Mouse (Mus musculus): Measurements from ENCODE around the gene Gm7579. TPM values are rescaled to one million over a fixed set of nuclear protein-coding genes. Genes with fewer than 3 reads are reported as not detected.
"Not testable (repeated sequence)": the region's sequence is repeated elsewhere in the genome, so short reads cannot be mapped to it uniquely, and the experiment has no call there.

Gm7579 gene
- polyA plus RNA-seq (2012; rRNA removed) = not detected in 2 replicates

DNA sequence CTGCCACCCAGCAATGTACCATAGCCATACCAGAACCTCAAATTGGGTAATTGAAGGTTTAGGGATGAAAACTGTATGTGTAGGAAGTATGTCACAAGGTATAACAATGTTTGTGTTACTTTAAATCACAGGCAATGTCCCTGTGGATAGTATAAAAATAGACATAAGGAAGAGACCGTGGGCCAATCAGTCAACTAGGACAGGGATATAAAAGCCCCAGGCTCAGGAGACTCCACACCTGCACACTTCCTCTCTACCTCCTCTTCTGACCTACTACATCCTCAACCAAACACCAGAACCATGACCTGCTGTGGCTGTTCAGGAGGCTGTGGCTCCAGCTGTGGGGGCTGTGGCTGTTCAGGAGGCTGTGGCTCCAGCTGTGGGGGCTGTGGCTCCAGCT lies at the start of gene Gm7579:
Gm7579 (plus strand) TSS at position 301 of the 400 bp plus-strand sequence.
- no peak for DNase-seq (ENCODE audit: low read depth)
- TF ChIP-seq POLR2A (IDR thresholded peaks at IDR 0.05; ENCODE audit: borderline replicate concordance, extremely low read depth, insufficient read depth, insufficient read length, poor library complexity, severe bottlenecking) = no peak
- no peak for TF ChIP-seq CTCF (IDR thresholded peaks at IDR 0.05; ENCODE audit: borderline replicate concordance, extremely low read depth, insufficient read depth, insufficient read length)

DNA sequence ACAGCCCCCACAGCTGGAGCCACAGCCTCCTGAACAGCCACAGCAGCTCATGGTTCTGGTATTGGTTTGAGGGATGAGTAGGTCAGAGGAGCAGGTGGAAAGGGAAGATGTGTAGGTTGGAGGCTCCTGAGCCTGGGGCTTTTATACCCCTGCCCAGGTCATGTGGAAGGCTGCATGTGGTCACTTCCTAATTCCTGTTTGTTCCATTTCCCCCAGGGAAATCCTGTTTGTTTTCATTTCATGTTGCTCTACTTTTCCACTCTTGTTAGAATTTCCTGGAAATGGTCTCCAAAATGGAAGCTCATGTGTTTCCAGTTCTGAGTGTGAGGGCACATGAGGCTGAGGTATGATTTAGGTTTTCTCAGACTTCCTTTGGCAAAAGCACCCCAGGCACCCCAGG lies 46.0 kb upstream of the Gm7579 start, which contains the start of gene Gm4553:
Gm4553 (minus strand) TSS at position 101 of the 400 bp plus-strand sequence.
- not testable (repeated sequence) for DNase-seq (ENCODE audit: low read depth)

DNA sequence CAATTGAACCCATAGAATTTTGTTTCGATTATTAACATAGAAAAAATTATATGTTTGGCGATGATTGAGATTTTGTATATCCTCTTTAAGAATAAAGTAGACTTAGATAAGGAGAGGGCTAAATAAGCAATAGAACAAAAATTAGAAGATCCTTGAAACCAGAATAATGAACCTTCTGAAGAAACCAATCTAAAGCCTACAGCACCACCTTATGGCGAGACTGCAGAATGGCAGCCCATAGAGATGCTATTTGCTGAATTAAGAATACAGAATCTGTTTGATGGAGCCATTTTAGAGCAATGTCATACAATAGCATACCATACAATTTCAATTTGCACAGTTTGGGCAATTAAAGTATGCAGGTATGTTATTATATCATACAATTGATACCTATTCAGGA lies 41.8 kb upstream of the Gm7579 start:
- TF ChIP-seq CTCF (IDR thresholded peaks at IDR 0.05; ENCODE audit: borderline replicate concordance, extremely low read depth, insufficient read depth, insufficient read length) (peak; percentile 59; the same call in 1 of the 2 replicates), POLR2A (IDR thresholded peaks at IDR 0.05; ENCODE audit: borderline replicate concordance, extremely low read depth, insufficient read depth, insufficient read length, poor library complexity, severe bottlenecking) (no peak)
- peak; percentile 67 for DNase-seq (ENCODE audit: low read depth)

DNA sequence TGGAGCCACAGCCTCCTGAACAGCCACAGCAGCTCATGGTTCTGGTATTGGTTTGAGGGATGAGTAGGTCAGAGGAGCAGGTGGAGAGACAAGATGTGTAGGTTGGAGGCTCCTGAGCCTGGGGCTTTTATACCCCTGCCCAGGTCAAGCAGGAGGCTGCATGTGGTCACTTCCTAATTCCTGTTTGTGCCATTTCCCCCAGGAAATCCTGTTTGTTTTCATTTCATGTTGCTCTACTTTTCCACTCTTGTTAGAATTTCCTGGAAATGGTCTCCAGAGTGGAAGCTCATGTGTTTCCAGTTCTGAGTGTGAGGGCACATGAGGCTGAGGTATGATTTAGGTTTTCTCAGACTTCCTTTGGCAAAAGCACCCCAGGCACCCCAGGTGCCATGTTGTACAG lies 35.8 kb upstream of the Gm7579 start, which contains the start of gene Krtap5-2:
Krtap5-2 (minus strand) TSS at position 101 of the 400 bp plus-strand sequence.
- not testable (repeated sequence) for DNase-seq (ENCODE audit: low read depth)

DNA sequence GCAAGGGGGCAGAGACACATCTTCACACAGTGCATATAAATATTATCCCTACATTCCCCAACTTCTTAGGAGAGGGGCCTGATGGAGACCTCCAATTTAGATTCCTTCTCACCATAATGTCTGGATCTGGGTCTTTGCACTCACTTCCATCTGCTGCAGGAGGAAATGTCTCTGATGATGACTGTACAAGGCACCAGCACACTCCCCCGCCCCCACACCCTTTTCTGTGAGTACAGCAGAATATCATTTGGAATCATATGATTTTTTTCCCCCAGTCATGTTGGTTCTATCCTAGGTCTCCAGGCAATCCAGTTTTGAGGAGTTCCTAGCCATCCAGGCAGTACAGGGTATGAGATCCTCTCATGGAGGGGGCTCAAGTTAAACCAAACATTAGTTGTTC lies 33.0 kb upstream of the Gm7579 start:
- TF ChIP-seq CTCF (IDR thresholded peaks at IDR 0.05; ENCODE audit: borderline replicate concordance, extremely low read depth, insufficient read depth, insufficient read length) (no peak), POLR2A (IDR thresholded peaks at IDR 0.05; ENCODE audit: borderline replicate concordance, extremely low read depth, insufficient read depth, insufficient read length, poor library complexity, severe bottlenecking) (no peak)
- no peak for DNase-seq (ENCODE audit: low read depth)

DNA sequence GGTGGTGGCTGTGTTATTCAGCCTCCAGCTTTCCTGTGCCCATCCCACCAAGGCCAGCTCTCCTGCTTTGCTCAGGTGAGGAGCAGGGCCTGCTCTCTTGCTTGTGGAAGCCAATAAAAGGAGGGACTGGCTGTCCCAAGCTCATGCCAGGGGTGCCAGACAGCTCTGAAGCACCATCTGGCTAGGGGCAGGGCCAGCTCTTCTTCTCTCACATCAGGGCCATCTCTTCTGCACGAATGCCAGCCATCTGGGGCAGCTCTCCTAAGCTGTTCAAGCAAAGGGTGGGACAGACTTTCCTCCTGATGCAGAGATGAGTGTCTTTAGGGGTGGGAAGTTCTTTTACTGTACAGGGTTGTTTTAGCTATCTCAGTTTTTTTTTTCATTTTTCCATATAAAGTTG lies 30.6 kb upstream of the Gm7579 start:
- no peak for TF ChIP-seq CTCF (IDR thresholded peaks at IDR 0.05; ENCODE audit: borderline replicate concordance, extremely low read depth, insufficient read depth, insufficient read length)
- TF ChIP-seq POLR2A (IDR thresholded peaks at IDR 0.05; ENCODE audit: borderline replicate concordance, extremely low read depth, insufficient read depth, insufficient read length, poor library complexity, severe bottlenecking) = no peak
- DNase-seq (ENCODE audit: low read depth) = peak; percentile 6

DNA sequence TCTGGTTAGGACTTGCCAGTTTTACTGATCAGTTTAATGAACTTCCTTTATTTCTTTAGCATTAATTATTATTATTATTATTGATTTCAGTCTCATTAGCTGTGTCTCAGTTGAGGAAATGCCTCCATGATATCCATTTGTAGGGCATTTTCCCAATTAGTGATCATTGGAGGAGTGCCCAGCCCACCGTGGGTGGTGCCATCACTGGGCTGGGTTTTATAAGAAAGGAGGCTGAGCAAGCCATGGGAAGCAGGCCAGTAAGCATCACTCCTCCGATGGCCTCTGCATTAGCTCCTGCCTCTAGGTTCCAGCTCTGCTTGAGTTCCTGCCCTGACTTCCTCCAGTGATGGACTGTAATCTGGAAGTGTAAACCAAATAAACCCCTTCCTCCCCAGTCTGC lies 23.5 kb upstream of the Gm7579 start:
- TF ChIP-seq CTCF (IDR thresholded peaks at IDR 0.05; ENCODE audit: borderline replicate concordance, extremely low read depth, insufficient read depth, insufficient read length) = no peak
- no peak for TF ChIP-seq POLR2A (IDR thresholded peaks at IDR 0.05; ENCODE audit: borderline replicate concordance, extremely low read depth, insufficient read depth, insufficient read length, poor library complexity, severe bottlenecking)
- peak; percentile 55 for DNase-seq (ENCODE audit: low read depth)

DNA sequence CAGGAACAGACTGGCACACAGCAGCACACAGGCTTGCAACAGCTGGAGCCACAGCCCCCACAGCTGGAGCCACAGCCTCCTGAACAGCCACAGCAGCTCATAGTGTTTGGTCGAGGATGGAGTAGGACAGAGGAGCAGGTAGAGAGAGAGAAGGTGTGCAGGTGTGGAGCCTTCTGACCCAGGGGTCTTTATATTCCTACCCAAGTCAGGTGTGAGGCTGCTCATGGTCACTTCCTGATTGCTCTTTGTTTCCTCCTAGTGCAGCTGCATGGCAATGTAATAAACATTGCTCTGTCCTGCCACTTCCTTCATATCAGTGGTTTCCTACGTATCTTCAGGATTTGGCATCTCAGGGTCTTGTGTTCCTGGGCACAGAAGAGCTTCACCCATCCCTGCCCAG lies 21.4 kb upstream of the Gm7579 start, which contains the start of gene Gm10153:
Gm10153 (minus strand) TSS at position 101 of the 400 bp plus-strand sequence.
- TF ChIP-seq CTCF (IDR thresholded peaks at IDR 0.05; ENCODE audit: borderline replicate concordance, extremely low read depth, insufficient read depth, insufficient read length) = no peak
- no peak for TF ChIP-seq POLR2A (IDR thresholded peaks at IDR 0.05; ENCODE audit: borderline replicate concordance, extremely low read depth, insufficient read depth, insufficient read length, poor library complexity, severe bottlenecking)
- no peak for DNase-seq (ENCODE audit: low read depth)

DNA sequence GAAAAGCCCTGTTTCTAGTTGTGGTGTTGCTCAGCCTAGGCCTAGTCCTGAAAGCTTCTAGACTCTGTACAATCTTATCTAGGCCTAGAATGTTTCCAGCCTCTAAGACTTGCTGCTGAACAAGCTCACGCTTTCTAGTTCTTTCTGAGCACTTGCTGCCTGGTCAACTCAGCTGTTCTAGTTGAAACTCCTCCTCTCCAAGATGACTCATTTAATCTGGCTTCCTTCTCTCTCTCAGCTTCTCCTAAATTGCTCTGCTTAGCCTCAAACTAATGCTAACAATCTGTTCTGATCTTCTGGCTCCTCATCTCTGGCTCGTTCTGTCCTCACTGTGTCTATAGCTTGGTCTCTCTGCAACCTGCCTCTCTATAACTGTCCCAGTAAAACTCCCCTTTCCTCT lies 12.9 kb upstream of the Gm7579 start:
- TF ChIP-seq POLR2A (IDR thresholded peaks at IDR 0.05; ENCODE audit: borderline replicate concordance, extremely low read depth, insufficient read depth, insufficient read length, poor library complexity, severe bottlenecking) = no peak
- TF ChIP-seq CTCF (IDR thresholded peaks at IDR 0.05; ENCODE audit: borderline replicate concordance, extremely low read depth, insufficient read depth, insufficient read length) = no peak
- no peak for DNase-seq (ENCODE audit: low read depth)

DNA sequence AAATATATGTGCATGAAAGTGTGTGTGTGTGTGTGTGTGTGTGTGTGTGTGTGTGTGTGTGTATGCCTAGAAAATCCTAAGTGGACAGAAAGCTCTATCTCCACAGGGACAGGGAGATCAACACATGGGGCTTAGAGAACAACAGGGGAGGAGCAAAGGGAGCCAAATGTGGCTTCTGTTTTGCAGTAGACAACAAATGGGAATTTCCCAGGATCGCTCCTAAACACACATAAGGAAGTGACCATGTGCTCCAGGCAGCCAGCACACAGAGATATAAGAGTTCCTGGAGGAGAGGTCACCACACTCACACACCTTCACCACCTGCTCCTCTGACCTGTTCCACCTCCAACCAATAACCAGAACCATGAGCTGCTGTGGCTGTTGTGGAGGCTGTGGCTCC lies 10.6 kb upstream of the Gm7579 start, which contains the start of gene Krtap5-3:
Krtap5-3 (plus strand) TSS at position 301 of the 400 bp plus-strand sequence.
- no peak for TF ChIP-seq POLR2A (IDR thresholded peaks at IDR 0.05; ENCODE audit: borderline replicate concordance, extremely low read depth, insufficient read depth, insufficient read length, poor library complexity, severe bottlenecking)
- no peak for TF ChIP-seq CTCF (IDR thresholded peaks at IDR 0.05; ENCODE audit: borderline replicate concordance, extremely low read depth, insufficient read depth, insufficient read length)
- DNase-seq (ENCODE audit: low read depth) = no peak

DNA sequence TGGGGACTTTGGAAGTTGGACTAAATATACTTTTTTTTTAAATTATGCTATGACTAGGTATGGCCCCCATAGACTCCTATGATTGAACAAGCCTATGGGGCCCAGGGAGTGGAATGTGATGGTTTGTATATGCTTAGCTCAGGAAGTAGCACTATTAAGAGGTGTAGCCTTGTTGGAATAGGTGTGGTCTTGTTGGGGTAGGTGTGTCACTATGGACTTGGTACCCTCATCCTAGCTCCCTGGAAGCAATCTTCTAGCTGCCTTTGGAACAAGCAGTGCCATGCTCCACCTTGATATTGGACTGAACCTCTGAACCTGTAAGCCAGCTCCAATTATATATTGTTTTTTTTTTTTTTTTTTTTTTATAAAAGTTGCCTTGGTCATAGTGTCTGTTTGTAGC lies 6.2 kb upstream of the Gm7579 start:
- TF ChIP-seq CTCF (IDR thresholded peaks at IDR 0.05; ENCODE audit: borderline replicate concordance, extremely low read depth, insufficient read depth, insufficient read length) (no peak), POLR2A (IDR thresholded peaks at IDR 0.05; ENCODE audit: borderline replicate concordance, extremely low read depth, insufficient read depth, insufficient read length, poor library complexity, severe bottlenecking) (no peak)
- DNase-seq (ENCODE audit: low read depth) = no peak

DNA sequence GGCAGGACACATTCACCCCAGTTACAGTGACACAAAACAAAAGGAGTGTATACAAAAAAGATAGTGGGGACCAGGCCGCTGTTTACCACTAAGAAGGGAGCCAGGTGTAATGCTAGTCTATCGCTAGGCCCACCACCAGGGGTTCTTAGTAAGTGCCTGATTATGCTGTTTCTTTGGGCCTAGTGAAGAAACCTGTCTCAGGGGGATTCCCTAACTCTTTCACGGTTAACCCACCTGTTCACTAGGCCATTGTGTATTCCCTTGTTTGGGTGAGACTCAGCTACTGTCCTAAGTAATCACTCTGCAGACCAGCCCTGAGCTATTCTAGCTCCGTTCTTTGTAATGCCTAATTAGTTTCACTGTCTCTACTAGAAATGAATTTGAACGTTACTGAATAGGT lies 4.8 kb upstream of the Gm7579 start:
- not testable (repeated sequence) for DNase-seq (ENCODE audit: low read depth)

DNA sequence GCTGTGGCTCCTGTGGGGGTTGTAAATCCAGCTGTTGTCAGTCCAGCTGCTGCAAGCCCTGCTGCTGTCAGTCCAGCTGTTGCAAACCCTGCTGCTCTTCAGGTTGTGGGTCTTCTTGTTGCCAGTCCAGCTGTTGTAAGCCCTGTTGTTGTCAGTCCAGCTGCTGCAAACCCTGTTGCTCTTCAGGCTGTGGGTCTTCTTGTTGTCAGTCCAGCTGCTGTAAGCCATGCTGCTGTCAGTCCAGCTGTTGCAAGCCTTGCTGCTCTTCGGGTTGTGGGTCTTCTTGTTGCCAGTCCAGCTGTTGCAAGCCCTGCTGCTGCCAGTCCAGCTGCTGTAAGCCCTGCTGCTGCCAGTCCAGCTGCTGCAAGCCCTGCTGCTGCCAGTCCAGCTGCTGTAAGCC lies 477 bp downstream of the Gm7579 start:
- DNase-seq (ENCODE audit: low read depth) = not testable (repeated sequence)

All from brain, embryonic 14.5 days (tissue).